20 mouse cellular contexts compared by ENCODE assay signal in genomic region chr14:110224678-110225446, GRCm38 (mm10).
"Had no signal": no experiment of that assay in that cellular context is flagged by ENCODE, and none has a peak within 500 bp of the region (broad histone marks: within the 10 kb centered on the region; RNA-seq: fewer than 3 reads in every experiment).

No protein-coding gene starts in this region.

- H3K36me3 ChIP-seq: intestine, embryonic 15.5 days; limb, embryonic 12.5 days; limb, embryonic 15.5 days; midbrain, embryonic 12.5 days; neural tube, embryonic 13.5 days had no signal

- H3K9ac ChIP-seq: intestine, embryonic 15.5 days; limb, embryonic 12.5 days; limb, embryonic 15.5 days; liver, embryonic 14.5 days; liver, postnatal 0 days; midbrain, embryonic 12.5 days; neural tube, embryonic 13.5 days had no signal

- H3K4me2 ChIP-seq: intestine, embryonic 15.5 days; limb, embryonic 12.5 days; limb, embryonic 15.5 days; liver, embryonic 11.5 days; midbrain, embryonic 12.5 days; neural tube, embryonic 13.5 days had no signal

- H3K27ac ChIP-seq: intestine, embryonic 15.5 days; limb, embryonic 12.5 days; limb, embryonic 15.5 days; liver, embryonic 14.5 days; midbrain, embryonic 12.5 days; neural tube, embryonic 13.5 days; stomach, postnatal 0 days had no signal

- H3K9me3 ChIP-seq: intestine, embryonic 15.5 days; limb, embryonic 12.5 days; limb, embryonic 15.5 days; midbrain, embryonic 12.5 days; neural tube, embryonic 13.5 days had no signal

- ATAC-seq: intestine, embryonic 15.5 days; liver, postnatal 0 days; midbrain, embryonic 16.5 days had no signal

- H3K4me3 ChIP-seq: intestine, embryonic 15.5 days; limb, embryonic 12.5 days; limb, embryonic 15.5 days; midbrain, embryonic 12.5 days; myocyte; neural tube, embryonic 13.5 days had no signal

- H3K4me1 ChIP-seq: intestine, embryonic 15.5 days; limb, embryonic 12.5 days; limb, embryonic 15.5 days; midbrain, embryonic 12.5 days; neural tube, embryonic 13.5 days had no signal

- DNase-seq: kidney, adult 11 months; kidney, adult 8-10 months; kidney, postnatal 14 days; kidney, postnatal 4 days; left cerebral cortex, postnatal 4 days; liver, postnatal 0 days; right cerebral cortex, adult 18-20 months; right cerebral cortex, postnatal 14 days; right cerebral cortex, postnatal 4 days; thymus, postnatal 36 days had no signal

- H3K27me3 ChIP-seq: intestine, embryonic 15.5 days; limb, embryonic 12.5 days; limb, embryonic 15.5 days; midbrain, embryonic 12.5 days; neural tube, embryonic 13.5 days had no signal
